Mouse (Mus musculus) macrophage (primary cell): ENCODE results near the gene Aspscr1. TPM values are rescaled to one million over a fixed set of nuclear protein-coding genes. Genes with fewer than 3 reads are reported as not detected.

ENCODE experiments used
- H3K27ac ChIP-seq: fragments of 350-480 bp; formaldehyde crosslinking; 2 replicates; pipeline ENCODE4 v1.9.0; 2021
- H3K36me3 ChIP-seq: fragments of 350-480 bp; formaldehyde crosslinking; 2 replicates; pipeline ENCODE4 v1.9.0; 2021; ENCODE audit errors: inconsistent target
- H3K4me3 ChIP-seq: fragments of 350-480 bp; formaldehyde crosslinking; 2 replicates; pipeline ENCODE4 v1.9.0; 2021; ENCODE audit errors: inconsistent target
- H3K79me2 ChIP-seq: fragments of 350-480 bp; formaldehyde crosslinking; 2 replicates; pipeline ENCODE4 v1.9.0; 2021; ENCODE audit errors: inconsistent target
- WGBS: methylation state at CpG from one replicate; pipeline ENCODE4 v1.1.7; 2026; ENCODE audit warnings: inconsistent platforms; ENCODE audit not compliant: missing documents; 5-methylcytosine and 5-hydroxymethylcytosine counted together
- polyA plus RNA-seq: library from polyadenylated mRNA; stranded (reverse); fragments of 250-400 nt; gene quantifications from 3 replicates; pipeline ENCODE4 v1.2.4, GENCODE M21; 2018; ENCODE audit warnings: inconsistent platforms

Gene Aspscr1
- polyA plus RNA-seq, 1 experiment from 2014 or later = 21.6 TPM

DNA sequence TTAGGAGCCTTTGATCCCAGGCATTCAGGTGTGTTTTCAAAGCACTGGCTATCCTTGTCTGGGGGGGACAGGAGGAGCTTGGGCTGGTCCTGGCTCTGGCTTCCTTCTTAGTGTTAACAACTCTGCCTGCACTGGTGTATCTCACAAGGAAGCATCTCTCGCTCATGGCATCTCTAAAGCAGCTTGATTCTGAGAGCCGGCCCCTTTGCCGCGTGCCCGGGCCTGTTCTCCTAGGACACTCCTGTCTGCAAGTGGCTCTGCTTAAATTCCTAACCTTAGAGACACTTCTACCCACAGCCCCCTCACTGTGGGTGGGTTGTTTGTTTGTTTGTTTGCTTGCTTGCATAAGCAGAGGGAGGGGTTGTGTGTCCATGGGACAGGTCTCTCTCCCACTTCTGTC lies 35.2 kb downstream of the Aspscr1 start:
- H3K27ac ChIP-seq = no peak overlapping the region
- H3K4me3 ChIP-seq = no peak overlapping the region
- WGBS = 88% methylated on average over 5 of the region's 5 CpGs
- H3K36me3 ChIP-seq = peaks cover 17% of the 10 kb centered on the region
- no peaks in the 10 kb centered on the region for H3K79me2 ChIP-seq

DNA sequence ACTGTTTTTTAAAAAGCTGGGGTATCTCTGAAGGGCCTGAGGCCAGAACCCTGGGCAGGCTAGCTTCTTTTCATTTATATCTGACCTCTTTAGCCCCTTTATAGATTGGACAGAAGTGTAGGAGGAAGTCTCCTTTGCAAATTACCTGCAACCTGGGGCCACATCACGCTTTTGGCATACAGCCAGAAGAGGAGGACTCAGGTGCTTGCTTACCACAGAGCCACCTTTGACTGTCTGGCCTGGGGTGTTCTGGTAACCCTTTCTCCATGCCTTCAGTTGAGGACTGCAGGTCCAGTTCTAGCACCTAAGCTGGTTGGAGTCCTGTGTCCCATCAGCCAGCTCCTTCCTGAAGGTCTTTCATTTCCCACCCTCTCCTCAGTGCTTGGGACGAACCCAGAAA lies 36.8 kb downstream of the Aspscr1 start:
- peaks cover 8% of the 10 kb centered on the region for H3K36me3 ChIP-seq
- H3K79me2 ChIP-seq = no peaks in the 10 kb centered on the region
- H3K4me3 ChIP-seq = no peak overlapping the region
- WGBS = 96% methylated on average over 2 of the region's 2 CpGs
- no peak overlapping the region for H3K27ac ChIP-seq

DNA sequence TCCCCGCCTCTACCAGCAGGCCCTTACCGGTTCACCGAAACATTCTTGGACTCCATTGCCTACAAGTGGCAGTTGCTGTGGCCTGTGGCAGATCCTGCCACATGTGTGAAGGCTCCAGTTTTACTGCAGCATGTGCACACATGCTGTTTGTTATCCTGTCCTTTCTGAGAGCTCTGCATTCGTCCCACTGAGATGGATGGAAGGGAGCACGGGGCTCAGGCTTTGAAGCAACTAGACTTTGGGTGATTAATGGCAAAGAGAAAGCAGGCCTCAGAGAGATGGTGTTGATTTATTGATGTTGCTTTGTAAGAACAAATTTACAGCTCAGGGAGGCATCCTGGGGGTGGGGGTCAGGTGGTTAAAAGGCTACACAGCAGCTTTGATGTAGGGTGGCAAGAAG lies 37.9 kb downstream of the Aspscr1 start:
- Histone ChIP-seq H3K4me3 (no peak overlapping the region), H3K27ac (no peak overlapping the region), H3K36me3 (peaks cover 8% of the 10 kb centered on the region), H3K79me2 (no peaks in the 10 kb centered on the region)
- WGBS = 97% methylated on average over 5 of the region's 5 CpGs

DNA sequence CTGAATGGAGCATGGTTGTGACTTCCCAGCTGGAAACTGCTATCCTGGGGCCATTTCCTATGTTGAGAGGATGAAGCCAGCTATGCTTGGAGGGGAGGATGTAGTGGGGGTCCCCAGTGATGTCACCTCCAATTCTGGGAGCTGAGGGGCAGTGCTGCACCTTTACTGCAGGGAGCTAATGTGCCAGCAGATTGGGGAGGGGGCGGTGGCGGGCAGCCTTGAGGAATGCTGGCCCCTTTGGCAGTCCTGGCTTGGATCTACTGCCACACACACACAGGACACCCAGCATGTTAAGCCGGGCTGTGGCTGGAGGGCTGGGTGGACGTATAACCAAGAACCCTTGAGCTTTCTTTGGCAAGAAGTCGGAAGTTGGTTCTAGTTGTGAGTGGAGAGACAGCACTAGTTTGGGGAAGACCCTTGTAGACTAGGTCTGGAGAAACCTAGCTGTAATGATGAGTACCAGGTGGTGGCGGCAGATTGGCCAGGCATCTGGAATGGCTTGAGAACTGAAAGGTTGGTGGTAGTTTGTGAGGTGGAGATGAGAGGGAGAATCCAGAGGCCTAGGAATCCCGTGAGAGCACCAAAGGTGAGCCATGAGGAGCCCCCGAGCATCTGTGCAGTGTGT lies 39.3 kb downstream of the Aspscr1 start:
- Histone ChIP-seq H3K27ac (no peak overlapping the region), H3K4me3 (no peak overlapping the region), H3K79me2 (no peaks in the 10 kb centered on the region), H3K36me3 (peaks cover 11% of the 10 kb centered on the region)
- 79% methylated on average over 8 of the region's 8 CpGs for WGBS

DNA sequence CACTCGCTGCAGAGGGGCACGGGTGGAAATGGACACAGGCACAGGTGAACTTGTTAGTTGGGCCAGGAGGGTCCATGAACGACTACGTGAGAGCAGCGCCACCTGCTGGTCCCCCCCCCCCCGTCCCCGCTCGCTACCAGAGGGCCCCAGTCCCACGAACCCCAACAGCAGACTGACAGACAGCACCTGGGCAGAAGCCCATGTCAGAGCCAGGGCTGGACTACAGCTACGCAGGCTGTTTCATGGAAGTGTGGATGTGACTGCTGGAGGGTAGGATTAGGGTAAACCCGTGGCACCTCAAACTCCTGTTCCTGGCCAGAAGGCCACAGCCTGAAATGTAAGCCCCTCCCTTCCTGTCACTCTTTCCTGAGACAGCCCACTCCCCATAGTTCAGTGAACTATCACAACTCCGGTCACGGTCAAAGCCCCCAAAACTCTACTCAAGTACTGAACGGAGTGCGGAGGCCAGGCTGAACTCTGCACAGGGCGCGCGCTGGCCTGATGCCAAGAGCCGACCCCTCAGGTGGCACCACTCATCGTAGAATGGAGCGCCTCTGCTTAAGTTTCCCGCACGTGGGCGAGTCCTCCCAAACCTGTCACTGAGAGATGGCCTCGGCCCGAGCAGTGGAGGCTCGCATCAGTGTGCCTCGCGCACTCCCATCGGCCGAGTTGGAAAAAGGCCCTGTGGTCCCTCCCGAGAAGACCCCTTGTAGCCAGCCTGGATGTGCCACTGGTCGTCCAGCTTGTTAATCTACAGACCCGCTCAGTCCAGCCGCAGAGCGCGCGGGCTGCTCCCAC lies 40.2 kb downstream of the Aspscr1 start:
- Histone ChIP-seq H3K36me3 (peaks cover 20% of the 10 kb centered on the region), H3K27ac (peak overlapping the region; percentile 38), H3K4me3 (peak overlapping the region; percentile 71), H3K79me2 (no peaks in the 10 kb centered on the region)
- WGBS = under 1% methylated on average over 36 of the region's 38 CpGs

DNA sequence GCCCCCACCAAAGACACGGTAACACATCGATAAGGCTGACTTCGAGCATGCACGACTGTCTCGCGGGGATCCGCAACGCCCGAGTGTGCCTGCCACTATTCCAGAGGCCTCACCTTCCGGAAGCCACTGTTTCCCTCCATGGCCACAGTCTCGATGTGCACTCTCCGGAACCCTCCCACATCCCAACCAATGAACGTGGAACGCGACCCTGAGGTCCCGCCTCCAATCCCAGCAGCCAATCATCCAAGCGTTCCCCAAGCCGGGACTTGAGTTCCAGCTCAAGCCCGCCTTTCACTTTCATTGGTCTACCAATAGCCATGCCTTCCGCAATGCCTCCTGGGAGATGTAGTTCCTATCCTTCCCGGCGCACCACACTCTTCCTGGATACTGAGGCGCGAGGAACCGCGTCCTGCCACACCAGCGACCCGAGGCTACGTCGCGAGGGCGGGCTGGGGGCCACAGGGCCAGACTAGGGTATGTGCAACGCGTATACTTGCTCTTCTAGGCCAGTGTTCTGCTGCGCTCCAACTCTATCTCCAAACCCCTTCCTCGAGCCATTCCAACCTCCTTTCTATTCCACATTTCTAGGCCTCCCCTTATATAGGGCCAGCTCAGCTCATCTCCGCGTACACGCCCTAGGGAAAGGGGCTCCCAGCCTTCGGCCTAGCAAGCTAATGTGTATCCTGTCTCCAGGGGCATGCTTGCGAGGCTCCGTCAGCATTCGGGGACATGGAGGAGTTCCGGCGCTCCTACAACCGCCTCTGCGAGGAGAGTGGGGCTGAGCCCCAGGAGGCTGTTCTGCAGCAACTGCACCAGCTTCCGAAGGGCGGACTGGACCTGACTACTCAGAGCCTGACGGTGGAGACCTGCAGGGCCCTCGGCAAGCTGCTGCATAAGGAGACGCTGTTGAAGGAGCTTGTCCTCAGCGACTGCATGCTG lies 41.1 kb downstream of the Aspscr1 start, which contains the start of the genes Cenpx and Lrrc45:
Gene Cenpx, minus strand, starts transcription at position 159 of the 939 bp plus-strand sequence.
Gene Lrrc45, plus strand, starts transcription at position 346 of the 939 bp plus-strand sequence.
- Histone ChIP-seq H3K4me3 (peak within 1 kb of the TSS; percentile 71), H3K36me3 (peaks cover 29% of the 10 kb centered on the region), H3K79me2 (no peaks in the 10 kb centered on the region), H3K27ac (peak within 1 kb of the TSS; percentile 38)
- WGBS = 1% methylated on average over 53 of the region's 53 CpGs

DNA sequence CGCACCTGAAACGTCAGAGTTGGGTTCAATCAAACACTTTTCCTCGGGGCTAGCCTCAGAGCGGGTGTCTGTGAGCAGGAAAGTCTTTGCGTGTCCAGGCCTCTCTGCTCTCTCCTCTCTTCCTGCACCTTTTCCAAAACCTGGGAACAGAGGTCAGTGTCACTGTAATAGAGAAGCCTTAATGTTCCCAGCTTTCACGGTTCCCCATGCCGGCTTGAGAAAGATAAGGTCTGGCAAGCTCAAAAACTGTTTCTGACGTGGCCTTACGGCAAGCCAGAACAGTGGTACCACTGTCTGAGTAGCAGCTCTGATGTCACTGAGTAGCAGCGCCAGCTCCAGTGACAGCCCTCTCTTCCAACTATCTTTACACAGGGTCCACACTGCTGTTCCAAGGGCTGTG lies 41.8 kb downstream of the Aspscr1 start:
- Histone ChIP-seq H3K4me3 (peak overlapping the region; percentile 71), H3K27ac (no peak overlapping the region), H3K79me2 (no peaks in the 10 kb centered on the region), H3K36me3 (peaks cover 33% of the 10 kb centered on the region)
- 57% methylated on average over 10 of the region's 10 CpGs for WGBS

DNA sequence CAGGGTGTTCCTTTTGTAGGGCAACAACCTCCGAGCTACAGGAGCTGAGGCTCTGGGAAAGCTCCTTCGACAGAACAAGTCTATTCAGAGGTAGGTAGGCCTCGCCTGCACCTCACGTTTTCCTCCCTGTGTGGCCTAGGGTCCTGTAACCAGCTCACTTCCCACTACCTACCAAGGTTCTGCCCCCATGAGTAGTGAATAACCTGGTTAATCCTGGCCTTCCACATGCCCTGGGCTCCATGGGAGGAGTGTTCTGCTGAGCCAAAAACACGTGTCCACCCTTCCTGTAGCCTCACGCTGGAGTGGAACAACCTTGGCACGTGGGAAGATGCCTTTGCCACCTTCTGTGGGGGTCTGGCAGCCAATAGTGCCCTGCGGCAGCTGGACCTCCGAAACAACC lies 42.4 kb downstream of the Aspscr1 start:
- 91% methylated on average over 9 of the region's 9 CpGs for WGBS
- H3K36me3 ChIP-seq = peaks cover 31% of the 10 kb centered on the region
- H3K4me3 ChIP-seq = no peak overlapping the region
- no peaks in the 10 kb centered on the region for H3K79me2 ChIP-seq
- no peak overlapping the region for H3K27ac ChIP-seq

DNA sequence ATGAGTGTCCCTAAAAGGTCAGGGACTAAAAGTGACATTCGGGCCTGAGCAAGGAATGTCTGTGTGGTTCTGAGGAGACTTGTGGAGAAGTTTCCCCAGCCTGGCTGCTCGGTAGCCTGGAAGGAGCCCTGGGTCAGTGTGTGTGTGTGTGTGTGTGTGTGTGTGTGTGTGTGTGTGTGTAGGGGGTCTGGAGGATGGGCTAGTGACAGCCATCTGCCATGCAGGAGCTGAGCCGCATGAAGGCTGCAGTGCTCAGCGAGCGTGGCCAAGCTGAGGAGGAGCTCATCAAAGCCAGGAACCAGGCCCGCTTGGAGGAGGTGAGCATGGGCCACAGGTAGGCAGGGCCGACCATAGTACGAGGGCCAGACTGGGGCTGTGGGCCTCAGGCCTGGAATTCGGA lies 46.5 kb downstream of the Aspscr1 start:
- no peaks in the 10 kb centered on the region for H3K79me2 ChIP-seq
- H3K36me3 ChIP-seq = peaks cover 25% of the 10 kb centered on the region; the same call in 1 of the 2 replicates
- WGBS = 98% methylated on average over 9 of the region's 9 CpGs
- no peak overlapping the region for H3K27ac ChIP-seq
- H3K4me3 ChIP-seq = no peak overlapping the region

DNA sequence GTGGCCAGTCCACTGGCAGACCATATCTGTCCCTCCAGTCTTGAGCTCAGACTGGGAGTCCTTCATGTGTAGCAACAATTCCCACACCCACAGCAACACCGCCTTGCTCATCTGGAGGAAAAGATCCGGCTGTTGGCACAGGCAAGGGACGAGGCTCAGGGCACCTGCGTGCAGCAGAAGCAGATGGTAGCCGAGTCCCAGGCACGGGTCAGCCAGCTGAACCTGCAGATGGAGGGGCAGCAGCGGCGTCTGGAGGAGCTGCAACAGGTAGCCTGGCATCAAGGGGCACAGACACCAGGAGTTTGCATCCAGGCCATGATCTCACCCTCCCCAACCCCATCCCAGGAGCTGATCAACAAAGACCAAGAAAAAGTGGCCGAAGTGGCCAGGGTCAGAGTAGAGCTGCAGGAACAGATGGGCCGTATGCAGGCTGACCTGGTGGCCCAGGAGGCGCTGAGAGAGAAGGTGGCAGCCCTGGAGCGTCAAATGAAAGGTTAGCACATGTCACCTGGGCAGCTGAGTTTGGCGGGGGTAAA lies 47.1 kb downstream of the Aspscr1 start:
- Histone ChIP-seq H3K79me2 (no peaks in the 10 kb centered on the region), H3K36me3 (peaks cover 25% of the 10 kb centered on the region; the same call in 1 of the 2 replicates), H3K4me3 (no peak overlapping the region), H3K27ac (no peak overlapping the region)
- 88% methylated on average over 13 of the region's 13 CpGs for WGBS

DNA sequence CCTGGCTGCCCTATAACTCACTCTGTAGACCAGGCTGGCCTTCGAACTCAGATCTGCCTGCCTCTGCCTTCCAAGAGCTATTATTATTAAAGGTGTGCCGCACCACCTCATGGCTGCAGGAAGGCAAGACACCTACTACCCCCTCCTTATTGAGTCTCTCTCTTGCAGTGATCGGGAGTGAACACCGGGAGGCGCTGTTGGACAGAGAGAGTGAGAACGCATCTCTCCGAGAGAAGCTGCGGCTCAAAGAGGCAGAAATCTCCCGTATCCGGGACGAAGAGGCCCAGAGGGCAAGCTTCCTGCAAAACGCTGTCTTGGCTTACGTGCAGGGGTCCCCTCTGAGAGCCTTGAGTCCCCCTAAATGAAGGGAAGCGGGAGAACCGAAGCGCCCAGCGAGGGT lies 47.7 kb downstream of the Aspscr1 start:
- Histone ChIP-seq H3K27ac (no peak overlapping the region), H3K4me3 (no peak overlapping the region), H3K36me3 (peaks cover 29% of the 10 kb centered on the region), H3K79me2 (no peaks in the 10 kb centered on the region)
- WGBS = 12% methylated on average over 17 of the region's 17 CpGs

DNA sequence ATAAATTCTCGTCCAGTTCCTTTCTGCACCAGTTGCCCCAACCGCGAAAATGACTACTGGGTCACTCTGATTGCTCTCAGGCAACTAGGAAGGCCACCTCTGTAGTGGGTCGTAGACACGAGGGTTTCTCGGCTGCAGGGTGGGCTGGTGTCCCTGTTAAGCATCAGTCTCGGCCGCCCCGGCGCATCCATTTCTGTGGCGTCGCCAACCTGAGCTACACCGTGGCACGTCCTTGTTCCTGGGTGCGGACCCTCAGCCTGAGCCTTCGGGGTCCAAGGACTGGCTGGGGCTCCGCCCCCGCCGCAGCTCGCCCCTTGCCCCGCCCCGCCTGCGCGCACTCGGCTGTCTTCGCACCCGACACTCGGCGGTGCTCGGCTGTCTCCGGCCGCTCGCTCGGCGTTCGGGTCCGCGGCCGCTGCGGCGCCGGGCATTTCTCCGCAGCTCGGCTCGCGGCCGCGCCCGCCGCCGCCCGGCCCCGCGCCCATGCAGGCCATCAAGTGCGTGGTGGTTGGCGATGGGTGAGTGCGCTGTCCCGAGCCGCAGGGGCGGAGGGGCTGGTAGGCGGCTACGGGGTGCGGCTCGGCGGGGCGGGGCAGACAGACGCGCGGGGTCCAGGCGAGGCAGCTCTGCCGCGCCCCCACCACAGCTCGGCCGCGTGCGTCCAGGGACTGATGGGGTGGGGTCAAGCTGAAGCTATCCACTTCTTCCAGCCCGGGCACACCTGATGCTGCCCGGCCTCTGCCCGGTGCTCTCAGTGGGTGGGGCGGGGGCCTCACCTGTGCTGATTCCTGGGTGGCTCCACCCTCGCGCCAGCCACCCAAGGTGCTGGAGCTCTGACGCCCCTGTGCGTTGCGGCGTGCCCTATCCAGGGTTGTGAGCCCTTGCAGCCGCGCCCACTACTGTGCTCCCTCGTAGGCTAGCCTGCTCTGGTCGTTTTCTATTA lies 48.6 kb downstream of the Aspscr1 start, which contains the start of gene Rac3:
Gene Rac3, plus strand, starts transcription at position 347 of the 943 bp plus-strand sequence.
- WGBS = 2% methylated on average over 80 of the region's 90 CpGs
- peaks cover 34% of the 10 kb centered on the region for H3K36me3 ChIP-seq
- H3K27ac ChIP-seq = no peak within 1 kb of the TSS
- no peaks in the 10 kb centered on the region for H3K79me2 ChIP-seq
- no peak within 1 kb of the TSS for H3K4me3 ChIP-seq

DNA sequence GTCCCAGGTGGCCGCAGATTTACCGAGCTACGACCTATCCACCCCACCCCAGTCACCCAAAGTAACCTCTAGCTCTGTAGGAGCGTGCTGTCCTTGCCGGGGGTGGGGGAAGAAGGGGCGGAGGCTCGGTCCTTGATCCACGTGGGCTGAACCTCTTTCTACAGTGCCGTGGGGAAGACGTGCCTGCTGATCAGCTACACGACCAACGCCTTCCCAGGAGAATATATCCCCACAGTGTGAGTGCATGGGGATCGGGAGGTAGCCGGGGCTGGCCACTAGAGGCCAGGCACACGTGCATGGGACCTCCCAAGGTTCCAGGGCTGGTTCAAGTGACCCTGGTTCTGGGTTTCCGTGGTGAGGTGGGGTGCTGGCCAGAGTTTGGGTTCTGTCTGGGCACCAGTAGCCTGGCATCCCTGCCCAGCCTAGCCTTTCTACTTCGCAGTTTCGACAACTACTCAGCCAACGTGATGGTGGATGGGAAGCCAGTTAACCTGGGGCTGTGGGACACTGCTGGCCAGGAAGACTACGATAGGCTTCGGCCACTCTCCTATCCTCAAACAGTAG lies 49.4 kb downstream of the Aspscr1 start:
- H3K79me2 ChIP-seq = no peaks in the 10 kb centered on the region
- H3K36me3 ChIP-seq = peaks cover 31% of the 10 kb centered on the region
- H3K4me3 ChIP-seq = no peak overlapping the region
- no peak overlapping the region for H3K27ac ChIP-seq
- 28% methylated on average over 21 of the region's 21 CpGs for WGBS
